Mouse (Mus musculus) cerebellum, adult 9-10 months (tissue): ENCODE measurements around the gene Olfr1219.

Experiments
- DNase-seq: peaks from one replicate; pipeline ENCODE4 v3.0.0; 2022

Gene Olfr1219

GRCm38 (mm10) chr2:89083413-89083812 is at the start of gene Olfr1219:
TSS of gene Olfr1219 (minus strand) at chr2:89083513.
- no peak for DNase-seq

GRCm38 (mm10) chr2:89132954-89133353 is 49.6 kb upstream of the Olfr1219 start, which contains the start of gene Olfr1222:
TSS of gene Olfr1222 (minus strand) at chr2:89133054.
- no peak for DNase-seq

GRCm38 (mm10) chr2:89117183-89117582 is 33.9 kb upstream of the Olfr1219 start, which contains the start of gene Olfr1221:
TSS of gene Olfr1221 (minus strand) at chr2:89117283.
- no peak for DNase-seq

GRCm38 (mm10) chr2:89106735-89107134 is 23.4 kb upstream of the Olfr1219 start, which contains the start of gene Olfr1220:
TSS of gene Olfr1220 (minus strand) at chr2:89106835.
- DNase-seq, result no peak

GRCm38 (mm10) chr2:89105651-89106050 is 22.3 kb upstream of the Olfr1219 start:
- no peak for DNase-seq

GRCm38 (mm10) chr2:89093848-89094247 is 10.5 kb upstream of the Olfr1219 start:
- DNase-seq, result no peak

- DNase-seq, result no peak
These were observed 1.8 kb downstream of the Olfr1219 start for GRCm38 (mm10) chr2:89081487-89081886.

GRCm38 (mm10) chr2:89061087-89061486 is 22.2 kb downstream of the Olfr1219 start, which contains the start of gene Olfr1218:
TSS of gene Olfr1218 (minus strand) at chr2:89061187.
- DNase-seq, result no peak

GRCm38 (mm10) chr2:89031965-89032364 is 51.3 kb downstream of the Olfr1219 start, which contains the start of gene Olfr1217:
TSS of gene Olfr1217 (minus strand) at chr2:89032065.
- DNase-seq, result no peak
